Mouse (Mus musculus) embryonic facial prominence, embryonic 14.5 days (tissue): ENCODE results near the gene Fam19a3. TPM values are rescaled to one million over a fixed set of nuclear protein-coding genes. Genes with fewer than 3 reads are reported as not detected.

Source experiments
- ATAC-seq: fragments of 200-750 bp; cut with Nextera tagmentation; 2 replicates; pipeline ENCODE4 v1.8.0; 2017; ENCODE audit warnings: low read depth, moderate number of reproducible peaks, moderate TSS enrichment
- DNase-seq: peaks from one replicate; pipeline ENCODE4 v3.0.0-alpha.2; 2015; ENCODE audit warnings: low spot score
- H3K27ac ChIP-seq: fragments of 300-500 bp; sonication (generic); replicated peaks from 2 replicates; pipeline ENCODE4 v1.5.1; 2014; ENCODE audit warnings: low read depth, mild to moderate bottlenecking, low read length, moderate library complexity
- H3K27me3 ChIP-seq: fragments of 300-500 bp; sonication (generic); replicated peaks from 2 replicates; pipeline ENCODE4 v1.6.1; 2014; ENCODE audit warnings: low read length; ENCODE audit not compliant: control insufficient read depth, insufficient read depth
- H3K36me3 ChIP-seq: fragments of 300-500 bp; sonication (generic); 2 replicates; pipeline ENCODE4 v1.6.1; 2014; ENCODE audit warnings: low read length, mixed read lengths; ENCODE audit not compliant: control insufficient read depth, insufficient read depth
- H3K4me1 ChIP-seq: fragments of 300-500 bp; sonication (generic); 2 replicates; pipeline ENCODE4 v1.6.1; 2014; ENCODE audit warnings: antibody characterized with exemption, low read length; ENCODE audit not compliant: control insufficient read depth, insufficient read depth
- H3K4me2 ChIP-seq: fragments of 300-500 bp; sonication (generic); 2 replicates; pipeline ENCODE4 v1.6.1; 2014; ENCODE audit warnings: low read depth, mild to moderate bottlenecking, low read length, moderate library complexity, mixed read lengths
- H3K4me3 ChIP-seq: fragments of 300-500 bp; sonication (generic); 2 replicates; pipeline ENCODE4 v1.5.1; 2014; ENCODE audit warnings: low read depth, mild to moderate bottlenecking, low read length
- H3K9ac ChIP-seq: fragments of 300-500 bp; sonication (generic); 2 replicates; pipeline ENCODE4 v1.6.1; 2014; ENCODE audit warnings: low read depth, mild to moderate bottlenecking, low read length, moderate library complexity, mixed read lengths
- H3K9me3 ChIP-seq: fragments of 300-500 bp; sonication (generic); 2 replicates; pipeline ENCODE4 v1.6.1; 2016; ENCODE audit warnings: low read length; ENCODE audit not compliant: control insufficient read depth
- WGBS: fragments of 180-500 bp; shearing (Covaris S2); extraction: QIAGEN DNeasy Blood & Tissue Kit; methylation state at CpG from one replicate; pipeline ENCODE4 v1.1.7; 2014; 5-methylcytosine and 5-hydroxymethylcytosine counted together
- polyA plus RNA-seq: library from polyadenylated mRNA; unstranded; fragments of >200 nt; fragmentation: Nextera tagmentation; extraction: Ambion mirVana; gene quantifications from 2 replicates; pipeline ENCODE4 v1.2.1, GENCODE M21; 2014

Fam19a3 gene
- 0.24 and 0.68 TPM in 2 replicates for polyA plus RNA-seq

DNA sequence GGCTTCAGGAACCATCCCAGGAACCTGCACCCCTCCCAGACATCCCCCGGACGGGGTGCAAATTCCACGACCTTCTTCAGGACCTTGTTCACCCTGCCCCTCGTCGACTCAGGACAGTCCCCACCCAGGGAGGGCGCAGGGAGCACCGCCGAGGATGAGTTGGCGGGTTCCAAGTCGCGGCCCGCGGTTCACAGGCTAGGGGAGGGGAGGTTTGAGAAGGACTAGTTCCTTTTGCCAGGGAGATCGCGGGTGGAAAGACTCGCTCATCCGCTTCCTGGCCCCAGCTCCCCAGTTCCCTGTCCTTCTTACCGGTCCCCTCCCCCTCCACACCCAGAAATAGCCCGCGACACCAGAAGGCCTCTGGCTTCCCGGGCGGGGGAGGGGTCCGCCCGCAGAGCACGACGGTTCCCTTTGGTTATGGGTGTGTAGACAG, at the start of gene Fam19a3:
Gene Fam19a3 (minus strand): TSS at position 370 of the 433 bp plus-strand sequence.
- H3K9me3 ChIP-seq = no peaks in the 10 kb centered on the region
- H3K4me2 ChIP-seq = peak within 1 kb of the TSS; percentile 99
- under 1% methylated on average over 25 of the region's 26 CpGs for WGBS
- H3K4me3 ChIP-seq = peak within 1 kb of the TSS; percentile 52
- H3K27ac ChIP-seq = no peak within 1 kb of the TSS
- no peaks in the 10 kb centered on the region for H3K36me3 ChIP-seq
- ATAC-seq = no peak
- peaks cover 18% of the 10 kb centered on the region; the same call in 1 of the 2 replicates for H3K4me1 ChIP-seq
- no peak for DNase-seq
- peaks cover 73% of the 10 kb centered on the region for H3K27me3 ChIP-seq
- peak within 1 kb of the TSS; percentile 61 for H3K9ac ChIP-seq

DNA sequence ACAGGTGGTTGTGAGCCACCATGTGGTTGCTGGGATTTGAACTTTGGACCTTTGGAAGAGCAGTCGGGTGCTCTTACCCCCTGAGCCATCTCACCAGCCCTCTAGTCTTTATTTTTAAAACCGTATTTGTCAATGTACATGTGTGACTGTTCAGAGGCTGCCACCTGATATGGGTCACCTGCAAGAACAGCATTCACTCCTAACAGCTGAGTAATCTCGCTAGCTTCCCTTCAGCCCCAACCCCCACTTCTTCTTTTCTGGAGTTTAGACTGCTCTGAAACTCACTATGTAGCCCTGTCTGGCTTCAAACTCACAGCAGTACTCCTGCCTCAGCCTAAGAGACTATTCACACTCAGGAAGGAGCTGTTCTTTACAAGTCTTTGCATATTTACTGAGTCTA, 40.8 kb upstream of the Fam19a3 start:
- Histone ChIP-seq H3K4me1 (0 out of 2 replicates have a peak, but pooled peaks cover 7% of the 10 kb centered on the region), H3K36me3 (peaks cover 43% of the 10 kb centered on the region), H3K4me2 (no peak overlapping the region), H3K27me3 (no peaks in the 10 kb centered on the region), H3K9me3 (no peaks in the 10 kb centered on the region), H3K27ac (no peak overlapping the region), H3K9ac (no peak overlapping the region), H3K4me3 (no peak overlapping the region)
- no peak for ATAC-seq
- DNase-seq = no peak
- 84% methylated on average over 3 of the region's 3 CpGs for WGBS

DNA sequence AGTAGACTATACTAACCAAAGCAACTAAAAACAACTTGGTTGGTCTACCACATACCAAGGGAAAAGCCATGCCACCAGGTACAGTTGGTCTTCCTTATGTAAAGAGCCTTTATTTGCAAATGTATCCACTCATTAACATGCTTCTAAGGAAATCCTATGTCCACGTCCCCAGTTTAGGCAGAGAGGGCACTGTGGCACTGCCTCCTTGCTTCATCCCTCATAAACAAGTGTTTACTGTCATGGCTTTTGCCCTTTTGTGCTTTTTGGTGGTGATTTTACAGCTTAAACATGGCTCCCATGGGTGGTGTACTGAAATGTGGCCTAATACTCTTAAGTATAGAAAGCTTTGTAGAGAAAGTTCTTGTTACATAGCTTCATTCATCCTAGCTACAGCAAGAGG, 38.8 kb upstream of the Fam19a3 start:
- Histone ChIP-seq H3K4me3 (no peak overlapping the region), H3K4me2 (no peak overlapping the region), H3K4me1 (0 out of 2 replicates have a peak, but pooled peaks cover 7% of the 10 kb centered on the region), H3K27me3 (no peaks in the 10 kb centered on the region), H3K27ac (no peak overlapping the region), H3K9ac (no peak overlapping the region), H3K9me3 (no peaks in the 10 kb centered on the region), H3K36me3 (peaks cover 23% of the 10 kb centered on the region; the same call in 1 of the 2 replicates)
- no peak for DNase-seq
- ATAC-seq = no peak
- 48% methylated on average over 1 of the region's 1 CpGs for WGBS

DNA sequence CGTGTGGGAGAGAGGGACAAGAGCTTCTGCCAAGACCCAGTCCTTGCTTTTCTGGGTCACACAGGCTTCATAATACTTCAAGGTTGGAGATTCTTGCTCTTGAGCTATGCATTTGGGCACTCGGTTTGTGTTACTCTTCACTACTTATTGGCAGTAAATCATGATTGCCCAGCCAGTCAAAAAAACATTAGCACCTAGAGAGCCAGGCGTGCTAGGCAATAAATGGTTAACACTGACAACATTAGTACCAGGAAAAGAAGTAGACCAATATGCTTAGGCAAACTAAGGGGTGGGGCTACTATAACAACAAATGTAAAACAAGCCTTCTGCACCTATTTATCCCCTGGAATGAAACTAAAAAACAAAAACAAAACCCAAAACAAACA, 37.1 kb upstream of the Fam19a3 start:
- Histone ChIP-seq H3K9ac (peak overlapping the region; percentile 96; the same call in 1 of the 2 replicates), H3K36me3 (peaks cover 18% of the 10 kb centered on the region; the same call in 1 of the 2 replicates), H3K9me3 (no peaks in the 10 kb centered on the region), H3K4me2 (peak overlapping the region; percentile 79), H3K27ac (peak overlapping the region; percentile 96), H3K27me3 (no peaks in the 10 kb centered on the region), H3K4me1 (0 out of 2 replicates have a peak, but pooled peaks cover 7% of the 10 kb centered on the region), H3K4me3 (peak overlapping the region; percentile 92)
- WGBS = 5% methylated on average over 3 of the region's 3 CpGs
- DNase-seq (peak; percentile 36), ATAC-seq (no peak)

DNA sequence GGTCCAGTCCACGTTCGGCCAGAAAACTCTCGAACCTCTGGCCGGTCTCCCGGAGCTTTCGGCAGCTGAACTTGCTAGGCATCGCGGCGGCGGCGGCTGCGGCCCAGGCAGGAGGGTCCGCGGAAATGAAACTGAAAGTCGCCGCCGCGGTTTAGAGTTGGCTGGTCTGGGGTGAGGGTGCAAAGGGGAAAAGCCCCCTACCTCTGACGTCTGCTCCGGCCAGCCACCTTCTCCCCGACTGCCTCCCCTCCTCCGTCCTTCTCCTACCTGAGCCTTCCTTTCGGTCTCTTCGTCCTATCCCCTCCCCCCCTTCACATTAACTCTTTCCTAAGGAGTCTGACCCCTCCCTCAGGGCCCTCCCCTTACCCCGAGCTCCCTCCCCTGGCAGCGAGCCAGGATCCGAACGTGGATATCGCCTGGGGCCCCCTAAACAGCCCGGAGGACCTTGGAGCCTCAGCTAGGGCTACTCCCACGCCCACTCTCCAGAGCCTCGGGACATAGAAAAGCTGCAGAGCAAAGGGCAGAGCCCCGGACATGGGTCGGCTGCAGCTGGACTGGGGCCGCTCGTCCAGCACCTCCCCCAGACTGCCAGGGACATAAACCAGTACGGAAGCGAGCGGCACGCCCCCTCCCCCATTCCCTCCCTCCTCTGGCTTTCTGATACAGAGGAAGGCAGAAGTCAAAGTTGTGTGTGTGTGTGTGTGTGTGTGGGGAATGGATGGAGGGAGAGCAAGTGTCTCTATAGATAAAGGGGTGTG, 36.5 kb upstream of the Fam19a3 start, which contains the start of gene Mov10:
Gene Mov10 (minus strand): TSS at position 573 of the 758 bp plus-strand sequence.
- Histone ChIP-seq H3K9ac (peak within 1 kb of the TSS; percentile 96), H3K4me1 (0 out of 2 replicates have a peak, but pooled peaks cover 7% of the 10 kb centered on the region), H3K27me3 (no peaks in the 10 kb centered on the region), H3K36me3 (peaks cover 18% of the 10 kb centered on the region; the same call in 1 of the 2 replicates), H3K4me2 (peak within 1 kb of the TSS; percentile 79), H3K4me3 (peak within 1 kb of the TSS; percentile 92), H3K9me3 (no peaks in the 10 kb centered on the region), H3K27ac (peak within 1 kb of the TSS; percentile 96)
- peak; percentile 75 for ATAC-seq
- WGBS = under 1% methylated on average over 29 of the region's 40 CpGs
- DNase-seq = peak; percentile 89

DNA sequence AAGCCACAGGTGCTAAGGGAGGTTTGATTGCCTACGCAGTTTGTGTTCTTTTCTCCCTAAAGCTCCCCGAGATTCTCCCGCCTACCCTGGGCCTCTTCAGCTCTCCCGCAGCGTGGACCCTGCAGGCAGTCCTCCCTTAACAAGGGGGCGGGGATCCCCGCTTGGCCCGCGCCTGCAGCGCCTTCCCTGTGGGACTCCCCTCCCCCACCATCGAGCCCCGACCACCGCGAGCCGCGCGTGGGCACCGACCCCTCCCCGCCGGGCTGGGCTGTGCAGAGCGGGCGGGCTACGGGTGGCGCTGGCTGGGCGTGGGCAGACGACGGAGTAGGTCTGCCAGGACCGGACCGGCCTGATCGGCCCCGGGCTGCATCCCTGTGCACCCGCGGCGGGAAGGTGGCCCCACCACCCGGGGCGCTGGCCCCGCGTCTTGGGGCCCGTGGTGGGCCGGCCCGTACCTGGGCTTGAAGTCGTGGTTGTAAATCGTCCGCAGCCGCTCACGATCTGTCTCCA, 35.9 kb upstream of the Fam19a3 start:
- peak; percentile 81 for ATAC-seq
- under 1% methylated on average over 36 of the region's 46 CpGs for WGBS
- H3K27ac ChIP-seq = peak overlapping the region; percentile 96

DNA sequence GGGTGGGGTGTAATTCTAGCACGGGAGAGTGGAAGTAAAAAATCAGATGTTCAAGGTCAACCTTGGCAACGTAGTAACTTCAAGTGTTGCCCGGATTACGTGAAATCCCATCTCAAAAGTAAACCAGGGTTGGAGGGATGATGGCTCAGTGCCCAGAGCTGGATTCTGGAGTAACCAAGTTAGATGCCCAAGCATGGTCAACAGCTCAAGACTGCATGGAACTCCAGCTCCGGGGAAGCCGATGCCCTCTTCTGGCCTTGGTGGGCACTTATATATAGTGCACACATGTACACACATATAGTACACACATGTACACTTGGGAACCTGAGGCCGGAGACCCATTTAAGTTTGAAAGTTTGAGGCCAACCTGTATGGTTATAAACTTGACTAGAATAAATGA, 34.5 kb upstream of the Fam19a3 start:
- no peak for DNase-seq

More for the DNA sequence above, 35.9 kb upstream of the Fam19a3 start:
- no peaks in the 10 kb centered on the region for H3K9me3 ChIP-seq
- peak overlapping the region; percentile 92 for H3K4me3 ChIP-seq
- H3K9ac ChIP-seq = peak overlapping the region; percentile 96
- DNase-seq = peak; percentile 84
- H3K36me3 ChIP-seq = peaks cover 18% of the 10 kb centered on the region; the same call in 1 of the 2 replicates
- 0 out of 2 replicates have a peak, but pooled peaks cover 7% of the 10 kb centered on the region for H3K4me1 ChIP-seq
- peak overlapping the region; percentile 79 for H3K4me2 ChIP-seq
- no peaks in the 10 kb centered on the region for H3K27me3 ChIP-seq

DNA sequence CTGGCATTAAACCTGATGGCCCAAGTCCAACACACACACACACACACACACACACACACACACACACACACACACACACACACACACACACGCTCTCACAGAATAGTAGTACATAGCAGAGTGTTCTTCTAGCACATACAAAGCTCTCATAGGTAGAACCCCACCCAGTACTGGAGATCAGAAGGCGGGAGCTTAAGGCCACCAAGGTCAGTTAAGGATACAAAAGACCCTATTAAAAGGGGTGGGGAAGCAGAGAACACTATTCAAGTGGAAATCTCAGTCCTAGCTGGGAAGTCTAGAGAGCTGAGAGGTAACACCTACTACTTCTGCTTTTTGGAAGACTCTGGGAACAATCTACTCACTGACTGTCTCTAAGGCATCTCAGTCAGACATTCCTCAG, 33.7 kb upstream of the Fam19a3 start:
- Histone ChIP-seq H3K27ac (no peak overlapping the region), H3K4me2 (no peak overlapping the region), H3K4me1 (0 out of 2 replicates have a peak, but pooled peaks cover 7% of the 10 kb centered on the region), H3K36me3 (0 out of 2 replicates have a peak, but pooled peaks cover 3% of the 10 kb centered on the region), H3K9me3 (no peaks in the 10 kb centered on the region), H3K9ac (no peak overlapping the region), H3K27me3 (no peaks in the 10 kb centered on the region), H3K4me3 (no peak overlapping the region)
- DNase-seq = no peak
- WGBS = 75% methylated on average over 2 of the region's 2 CpGs
- ATAC-seq = no peak

More for the DNA sequence above, 34.5 kb upstream of the Fam19a3 start:
- no peaks in the 10 kb centered on the region for H3K9me3 ChIP-seq
- no peak for ATAC-seq
- H3K27me3 ChIP-seq = no peaks in the 10 kb centered on the region
- H3K36me3 ChIP-seq = 0 out of 2 replicates have a peak, but pooled peaks cover 11% of the 10 kb centered on the region
- 93% methylated on average over 7 of the region's 7 CpGs for WGBS
- H3K4me3 ChIP-seq = no peak overlapping the region
- H3K4me2 ChIP-seq = no peak overlapping the region
- H3K9ac ChIP-seq = no peak overlapping the region
- 0 out of 2 replicates have a peak, but pooled peaks cover 7% of the 10 kb centered on the region for H3K4me1 ChIP-seq
- no peak overlapping the region for H3K27ac ChIP-seq
